10 mouse cellular contexts compared by ENCODE assay signal in the genomic region with DNA sequence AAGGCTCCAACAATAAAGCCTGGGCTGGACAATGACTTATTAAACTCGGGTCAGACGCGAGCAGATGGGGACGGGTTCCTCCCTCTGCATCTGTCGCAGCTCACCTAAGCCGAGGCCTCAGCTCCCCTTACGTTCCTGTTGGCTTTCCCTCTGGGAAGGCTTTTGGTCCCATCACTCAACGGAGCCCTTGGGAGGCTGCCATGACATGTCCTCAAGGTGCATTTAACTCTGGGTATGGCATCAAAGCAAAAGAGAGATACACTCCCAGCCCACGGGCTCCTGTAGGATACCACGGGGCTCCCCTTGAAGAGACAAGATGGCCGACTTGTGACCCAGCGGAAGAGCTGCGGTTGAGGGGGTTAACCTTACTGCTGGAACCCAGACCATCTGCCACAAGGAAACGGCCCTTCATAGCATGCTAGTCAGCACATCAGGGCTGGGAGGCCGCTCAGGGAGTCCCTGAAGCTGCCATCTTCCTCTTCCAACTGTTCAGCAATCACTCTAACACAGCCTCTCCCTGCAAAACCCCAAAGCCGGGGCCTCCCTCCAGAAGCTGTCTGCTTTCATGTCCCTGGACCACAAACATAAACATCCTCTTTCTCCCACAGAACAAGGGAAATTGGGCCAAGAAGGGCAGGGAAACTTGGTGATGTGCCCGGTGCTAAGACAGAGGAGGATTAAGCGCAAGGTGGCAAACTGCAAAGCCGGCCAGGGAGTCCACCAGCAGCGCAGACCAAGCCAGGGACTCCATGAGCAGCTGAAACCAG. TPM values are rescaled to one million over a fixed set of nuclear protein-coding genes. Genes with fewer than 3 reads are reported as not detected.
DNase-seq lines count a peak whose midpoint lies in the region; ATAC-seq lines count a peak whose summit lies in the region.
"Had no signal": no experiment of that assay in that cellular context is flagged by ENCODE, and none has a peak within 500 bp of the region (broad histone marks: within the 10 kb centered on the region; RNA-seq: fewer than 3 reads in every experiment).

No protein-coding gene starts in this region.

- no peak overlapping the region for H3K9ac ChIP-seq in midbrain, embryonic 11.5 days (ENCODE audit: low read length)
- H3K9ac ChIP-seq in stomach, embryonic 14.5 days (replicated peaks; ENCODE audit: low read depth, low read length) = no peak overlapping the region
- H3K9ac ChIP-seq: limb, embryonic 15.5 days had no signal

- no peak overlapping the region for H3K4me3 ChIP-seq in midbrain, embryonic 10.5 days
- no peak overlapping the region for H3K4me3 ChIP-seq in midbrain, embryonic 11.5 days (ENCODE audit: low read depth, low read length)
- no peak overlapping the region for H3K4me3 ChIP-seq in stomach, embryonic 14.5 days (ENCODE audit: low read depth, low read length)
- H3K4me3 ChIP-seq: limb, embryonic 15.5 days had no signal

- WGBS in midbrain, embryonic 10.5 days = 88% methylated on average over 20 of the region's 20 CpGs
- WGBS in midbrain, embryonic 11.5 days = 89% methylated on average over 20 of the region's 20 CpGs
- WGBS in stomach, embryonic 14.5 days = 73% methylated on average over 20 of the region's 20 CpGs

- ATAC-seq in midbrain, embryonic 11.5 days (ENCODE audit: low FRiP score) = no peak
- no peak for ATAC-seq in stomach, embryonic 14.5 days (ENCODE audit: insufficient number of reproducible peaks, insufficient read depth, low FRiP score, low read depth)

- DNase-seq in cerebellum, adult 18-20 months = peak; percentile 46 to 49
- no peak for DNase-seq in cerebellum, adult 11 months
- DNase-seq in midbrain, embryonic 10.5 days (ENCODE audit: low spot score) = no peak
- no peak for DNase-seq in midbrain, embryonic 11.5 days (ENCODE audit: low spot score, missing footprints)
- peak; percentile 52 to 67 for DNase-seq in lung, adult 18-20 months
- no peak for DNase-seq in layer of hippocampus, postnatal 36 days
- no peak for DNase-seq in heart, postnatal 25 days (ENCODE audit: low spot score)

- H3K27me3 ChIP-seq in midbrain, embryonic 10.5 days (ENCODE audit: low read depth, poor library complexity, severe bottlenecking) = no peaks in the 10 kb centered on the region
- H3K27me3 ChIP-seq in midbrain, embryonic 11.5 days (ENCODE audit: control insufficient read depth, insufficient read depth, low read length) = no peaks in the 10 kb centered on the region
- no peaks in the 10 kb centered on the region for H3K27me3 ChIP-seq in stomach, embryonic 14.5 days (ENCODE audit: control insufficient read depth, insufficient read depth, low read length)
- H3K27me3 ChIP-seq: limb, embryonic 15.5 days had no signal

- intact Hi-C loops in heart, postnatal 25 days (cut with DNase I) = no loop called here

- peaks cover 93% of the 10 kb centered on the region for H3K4me1 ChIP-seq in midbrain, embryonic 10.5 days
- peaks cover 38% of the 10 kb centered on the region for H3K4me1 ChIP-seq in midbrain, embryonic 11.5 days (ENCODE audit: control insufficient read depth, insufficient read depth, low read length)
- peaks cover 33% of the 10 kb centered on the region for H3K4me1 ChIP-seq in stomach, embryonic 14.5 days (ENCODE audit: control insufficient read depth, insufficient read depth, low read length)

- no peaks in the 10 kb centered on the region for H3K9me3 ChIP-seq in midbrain, embryonic 10.5 days (replicated peaks)
- no peaks in the 10 kb centered on the region for H3K9me3 ChIP-seq in midbrain, embryonic 11.5 days (ENCODE audit: control insufficient read depth, low read length)
- no peaks in the 10 kb centered on the region for H3K9me3 ChIP-seq in stomach, embryonic 14.5 days (ENCODE audit: control insufficient read depth, low read depth, low read length)
- H3K9me3 ChIP-seq: limb, embryonic 15.5 days had no signal

- peak overlapping the region; percentile 49; the same call in 1 of the 2 replicates for H3K27ac ChIP-seq in midbrain, embryonic 10.5 days (replicated peaks)
- H3K27ac ChIP-seq in midbrain, embryonic 11.5 days (ENCODE audit: low read depth, low read length) = no peak overlapping the region
- H3K27ac ChIP-seq in stomach, embryonic 14.5 days (ENCODE audit: low read length) = peak overlapping the region; percentile 23; the same call in 1 of the 2 replicates
- H3K27ac ChIP-seq: limb, embryonic 15.5 days had no signal

- H3K4me2 ChIP-seq in midbrain, embryonic 11.5 days = no peak overlapping the region
- H3K4me2 ChIP-seq in stomach, embryonic 14.5 days (replicated peaks; ENCODE audit: low read depth, low read length) = no peak overlapping the region
- H3K4me2 ChIP-seq: limb, embryonic 15.5 days had no signal

- peaks cover 39% of the 10 kb centered on the region for H3K36me3 ChIP-seq in midbrain, embryonic 10.5 days
- H3K36me3 ChIP-seq in midbrain, embryonic 11.5 days (ENCODE audit: control insufficient read depth, insufficient read depth, low read length) = no peaks in the 10 kb centered on the region
- no peaks in the 10 kb centered on the region; the same call in 1 of the 2 replicates for H3K36me3 ChIP-seq in stomach, embryonic 14.5 days (ENCODE audit: control insufficient read depth, insufficient read depth, low read length)
- H3K36me3 ChIP-seq: limb, embryonic 15.5 days had no signal

RNA-seq across cellular contexts. Expression of a gene that starts 5.0 kb away (rescaled TPM):
- 27.0 and 29.6 TPM in 2 replicates for polyA plus RNA-seq in midbrain, embryonic 10.5 days (2016; fragmentation: Nextera tagmentation; extraction: Ambion mirVana)
- polyA plus RNA-seq in midbrain, embryonic 11.5 days (2014; fragmentation: Nextera tagmentation; extraction: Ambion mirVana) = 13.3 and 15.2 TPM in 2 replicates
- polyA plus RNA-seq in stomach, embryonic 14.5 days (2014; fragmentation: Nextera tagmentation; extraction: Ambion mirVana) = 14.8 and 15.9 TPM in 2 replicates
- total RNA-seq in layer of hippocampus, postnatal 36 days (2021) = 10 to 100 TPM; 47.9 to 50.9 TPM
- 10 to 100 TPM; 65.1 to 66.4 TPM for total RNA-seq in heart, postnatal 25 days (2021)

RNA-seq across cellular contexts. Expression of a gene that starts 5.1 kb away (rescaled TPM):
- polyA plus RNA-seq in midbrain, embryonic 10.5 days (2016; fragmentation: Nextera tagmentation; extraction: Ambion mirVana) = 20.6 and 21.8 TPM in 2 replicates
- 18.6 and 18.9 TPM in 2 replicates for polyA plus RNA-seq in midbrain, embryonic 11.5 days (2014; fragmentation: Nextera tagmentation; extraction: Ambion mirVana)
- 4.1 and 4.3 TPM in 2 replicates for polyA plus RNA-seq in stomach, embryonic 14.5 days (2014; fragmentation: Nextera tagmentation; extraction: Ambion mirVana)
- total RNA-seq in layer of hippocampus, postnatal 36 days (2021) = 1 to 10 TPM; 1.6 to 2.3 TPM
- not detected for total RNA-seq in heart, postnatal 25 days (2021)
- total RNA-seq: neutrophil, adult 5-6 weeks had no signal

RNA-seq across cellular contexts. Expression of a gene that starts 44.4 kb away (rescaled TPM):
- 32.0 and 33.6 TPM in 2 replicates for polyA plus RNA-seq in midbrain, embryonic 10.5 days (2016; fragmentation: Nextera tagmentation; extraction: Ambion mirVana)
- 15.5 and 19.0 TPM in 2 replicates for polyA plus RNA-seq in midbrain, embryonic 11.5 days (2014; fragmentation: Nextera tagmentation; extraction: Ambion mirVana)
- polyA plus RNA-seq in stomach, embryonic 14.5 days (2014; fragmentation: Nextera tagmentation; extraction: Ambion mirVana) = 50.3 and 55.8 TPM in 2 replicates
- 100 to 1,000 TPM; 294 to 299 TPM for total RNA-seq in layer of hippocampus, postnatal 36 days (2021)
- total RNA-seq in heart, postnatal 25 days (2021) = 10 to 100 TPM; 69.6 to 73.2 TPM

Comparison
In these comparisons a context has a peak if more than half of its experiments do, and no peak if none do; other contexts are left out.
1. DNase-seq: peak in cerebellum, adult 18-20 months (2 of 2) and lung, adult 18-20 months (2 of 2); none in cerebellum, adult 11 months (single experiment), midbrain, embryonic 10.5 days (single experiment), midbrain, embryonic 11.5 days (single experiment), layer of hippocampus, postnatal 36 days (0 of 2) and heart, postnatal 25 days (single experiment).